Mouse (Mus musculus) forebrain, embryonic 12.5 days (tissue): ENCODE results near the gene Fubp1. TPM values are rescaled to one million over a fixed set of nuclear protein-coding genes. Genes with fewer than 3 reads are reported as not detected.

Experiments used
- ATAC-seq: fragments of 200-750 bp; cut with Nextera tagmentation; 2 replicates; pipeline ENCODE4 v1.8.0; 2017; ENCODE audit warnings: moderate TSS enrichment; ENCODE audit not compliant: low FRiP score
- H3K27ac ChIP-seq: fragments of 300-500 bp; sonication (generic); 2 replicates; pipeline ENCODE4 v1.5.1; 2016; ENCODE audit warnings: mild to moderate bottlenecking
- H3K27me3 ChIP-seq: fragments of 300-500 bp; sonication (generic); 2 replicates; pipeline ENCODE4 v1.6.1; 2016; ENCODE audit warnings: mild to moderate bottlenecking
- H3K36me3 ChIP-seq: fragments of 300-500 bp; sonication (generic); replicated peaks from 2 replicates; pipeline ENCODE4 v1.6.1; 2016; ENCODE audit warnings: mild to moderate bottlenecking
- H3K4me1 ChIP-seq: fragments of 300-500 bp; sonication (generic); 2 replicates; pipeline ENCODE4 v1.6.1; 2016
- H3K4me2 ChIP-seq: fragments of 300-500 bp; sonication (generic); 2 replicates; pipeline ENCODE4 v1.6.1; 2016; ENCODE audit warnings: mild to moderate bottlenecking, moderate library complexity
- H3K4me3 ChIP-seq: fragments of 300-500 bp; sonication (generic); replicated peaks from 2 replicates; pipeline ENCODE4 v1.5.1; 2016; ENCODE audit warnings: mild to moderate bottlenecking
- H3K9ac ChIP-seq: fragments of 300-500 bp; sonication (generic); 2 replicates; pipeline ENCODE4 v1.6.1; 2016; ENCODE audit warnings: mild to moderate bottlenecking
- H3K9me3 ChIP-seq: fragments of 300-500 bp; sonication (generic); 2 replicates; pipeline ENCODE4 v1.6.1; 2016
- WGBS: fragments of 180-500 bp; shearing (Covaris S2); methylation state at CpG from one replicate; pipeline ENCODE4 v1.1.7; 2016; 5-methylcytosine and 5-hydroxymethylcytosine counted together
- polyA plus RNA-seq: library from polyadenylated mRNA; unstranded; fragments of >200 nt; fragmentation: Nextera tagmentation; extraction: Ambion mirVana; gene quantifications from 2 replicates; pipeline ENCODE4 v1.2.1, GENCODE M21; 2016

The Fubp1 gene
- polyA plus RNA-seq, 1 experiment from 2014 or later, result 437 TPM

DNA sequence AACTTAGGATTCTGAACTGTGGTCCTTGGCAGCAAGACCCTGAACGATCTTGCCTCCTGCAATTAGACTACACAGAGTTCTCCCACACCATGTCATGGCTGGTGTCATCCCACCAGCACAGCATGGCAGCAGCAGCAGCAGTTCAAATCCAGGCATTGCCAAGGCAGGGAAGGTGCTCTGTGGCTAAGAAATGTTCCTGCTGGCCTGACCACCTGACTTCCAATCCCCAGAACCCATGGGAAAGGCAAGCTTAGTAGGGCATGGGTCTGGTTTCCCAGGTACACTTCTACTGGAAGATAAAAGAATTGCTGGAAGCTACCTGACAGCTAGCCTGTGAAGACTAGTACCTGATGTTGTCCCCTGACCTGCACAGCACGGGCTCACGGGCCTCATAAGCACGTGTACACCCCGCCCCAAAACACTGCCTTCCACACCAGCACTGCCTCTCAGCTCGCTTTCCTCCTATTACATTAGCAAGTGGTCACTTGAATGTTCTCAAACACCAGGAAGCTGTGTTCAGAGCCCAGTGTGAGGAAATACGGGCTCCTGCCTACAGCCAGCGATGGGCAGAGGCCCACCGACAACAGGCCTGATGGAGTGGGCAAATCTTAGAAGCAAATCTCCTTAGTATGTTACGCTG lies 61.0 kb downstream of the Fubp1 start:
- Histone ChIP-seq H3K9ac (no peak overlapping the region), H3K27ac (no peak overlapping the region), H3K4me2 (no peak overlapping the region), H3K4me3 (no peak overlapping the region), H3K36me3 (peaks cover 11% of the 10 kb centered on the region; the same call in 1 of the 2 replicates), H3K9me3 (no peaks in the 10 kb centered on the region), H3K27me3 (peaks cover 27% of the 10 kb centered on the region), H3K4me1 (peaks cover 2% of the 10 kb centered on the region)
- no peak for ATAC-seq
- 92% methylated on average over 10 of the region's 10 CpGs for WGBS

DNA sequence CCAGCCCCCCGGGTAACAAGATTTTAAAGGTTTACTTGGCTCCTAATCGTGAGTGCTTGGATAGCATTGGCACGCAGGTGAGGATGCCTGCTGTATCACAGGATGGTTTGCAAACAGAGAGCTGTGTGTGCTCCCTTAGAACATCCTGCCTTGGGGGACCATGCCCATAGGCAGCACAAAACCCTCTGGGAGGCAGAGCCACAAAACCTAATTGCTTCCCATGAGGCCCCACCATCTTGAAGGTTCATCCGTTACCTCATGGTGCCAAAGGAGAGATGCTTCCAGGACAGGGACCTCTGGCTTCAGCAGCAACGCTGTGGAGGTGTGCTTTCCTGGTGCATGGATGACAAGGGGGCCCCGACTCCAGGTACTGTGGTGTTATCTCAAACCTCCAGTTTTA lies 61.7 kb downstream of the Fubp1 start:
- H3K4me2 ChIP-seq, result no peak overlapping the region

DNA sequence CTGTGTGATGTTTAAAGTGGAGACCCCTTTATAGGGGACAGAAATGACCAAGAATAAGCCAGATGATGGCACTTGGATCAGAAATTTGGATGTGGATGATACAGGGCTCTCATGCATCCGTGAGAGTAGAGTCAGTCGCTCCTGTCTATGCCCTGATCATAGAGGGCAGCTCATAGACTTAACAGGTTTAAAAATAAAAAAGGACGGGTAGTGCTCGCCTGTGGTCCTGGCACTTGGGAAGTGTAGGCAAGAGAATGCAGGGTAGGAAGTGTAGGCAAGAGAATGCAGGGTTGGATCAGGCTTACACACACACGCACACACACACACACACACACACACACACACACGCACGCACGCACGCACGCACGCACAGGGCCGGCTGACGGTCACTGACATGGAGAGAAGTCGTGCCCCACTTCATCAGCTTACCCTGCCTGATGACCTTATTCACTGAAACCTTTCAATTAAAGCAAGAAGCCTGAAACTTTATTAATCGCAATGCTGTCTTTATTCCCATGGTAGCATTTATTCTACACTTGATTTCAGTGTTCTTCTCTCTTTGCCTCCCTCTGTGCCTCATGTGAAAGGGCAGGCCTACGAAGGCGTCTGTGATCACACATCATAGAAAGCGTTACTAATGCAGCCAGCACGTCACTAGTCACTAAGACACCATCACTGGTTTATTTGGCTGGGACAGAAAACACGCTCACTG lies 62.9 kb downstream of the Fubp1 start:
- whole genome bisulfite sequencing, result 90% methylated on average over 20 of the region's 20 CpGs
- no peaks in the 10 kb centered on the region for H3K9me3 ChIP-seq
- H3K4me3 ChIP-seq, result no peak overlapping the region
- H3K27me3 ChIP-seq, result peaks cover 9% of the 10 kb centered on the region
- ATAC-seq, result no peak
- H3K36me3 ChIP-seq, result peaks cover 15% of the 10 kb centered on the region
- no peak overlapping the region for H3K27ac ChIP-seq
- no peak overlapping the region for H3K9ac ChIP-seq
- no peak overlapping the region for H3K4me2 ChIP-seq
- no peaks in the 10 kb centered on the region; the same call in 1 of the 2 replicates for H3K4me1 ChIP-seq

More for the DNA sequence above, 61.7 kb downstream of the Fubp1 start:
- WGBS, result 88% methylated on average over 6 of the region's 6 CpGs
- Histone ChIP-seq H3K9ac (no peak overlapping the region), H3K27ac (no peak overlapping the region), H3K36me3 (peaks cover 15% of the 10 kb centered on the region), H3K4me1 (no peaks in the 10 kb centered on the region; the same call in 1 of the 2 replicates), H3K27me3 (peaks cover 21% of the 10 kb centered on the region), H3K4me3 (no peak overlapping the region), H3K9me3 (no peaks in the 10 kb centered on the region)
- no peak for ATAC-seq

DNA sequence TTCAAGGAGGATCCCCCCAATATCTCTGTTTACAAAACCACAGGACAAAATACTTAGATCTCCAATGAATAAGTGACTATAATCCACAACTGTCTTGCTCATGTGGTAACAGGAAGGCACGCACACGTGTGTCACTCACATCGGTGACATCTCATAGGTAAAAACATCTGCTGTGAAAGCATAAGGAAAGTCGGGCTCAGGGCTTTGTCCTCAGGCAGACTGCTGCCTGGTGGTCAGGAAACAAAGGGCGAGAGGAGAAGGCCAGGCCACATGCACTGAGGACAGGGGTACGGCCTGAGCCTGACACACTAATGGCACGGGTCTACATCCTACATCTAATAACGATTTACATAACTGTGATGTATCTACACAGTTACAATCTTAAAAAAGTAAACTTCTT lies 64.8 kb downstream of the Fubp1 start:
- 75% methylated on average over 8 of the region's 8 CpGs for WGBS
- no peak overlapping the region for H3K4me2 ChIP-seq
- no peak for ATAC-seq
- H3K27me3 ChIP-seq, result no peaks in the 10 kb centered on the region
- no peaks in the 10 kb centered on the region; the same call in 1 of the 2 replicates for H3K4me1 ChIP-seq
- H3K4me3 ChIP-seq, result no peak overlapping the region
- H3K9ac ChIP-seq, result no peak overlapping the region
- no peak overlapping the region for H3K27ac ChIP-seq
- H3K9me3 ChIP-seq, result no peaks in the 10 kb centered on the region
- H3K36me3 ChIP-seq, result peaks cover 15% of the 10 kb centered on the region

DNA sequence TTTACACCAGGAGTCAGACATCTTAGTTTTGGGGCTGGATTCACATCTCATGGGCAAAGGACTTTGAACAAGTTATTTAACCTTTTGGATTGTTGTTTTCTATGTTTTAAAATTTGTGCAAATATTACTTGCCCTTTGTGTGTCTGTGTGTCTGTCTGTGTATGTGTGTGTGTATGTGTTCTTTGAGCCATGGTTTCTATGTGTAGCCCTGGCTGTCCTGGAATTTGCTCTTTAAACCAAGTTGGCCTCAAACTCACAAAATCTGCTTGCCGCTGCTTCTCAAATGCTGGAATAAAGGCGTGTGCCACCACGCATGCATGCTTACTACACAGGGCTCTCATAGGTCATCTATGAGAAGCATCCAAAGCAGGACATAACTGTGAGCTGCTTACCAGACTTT lies 66.7 kb downstream of the Fubp1 start:
- Histone ChIP-seq H3K4me3 (no peak overlapping the region), H3K36me3 (peaks cover 16% of the 10 kb centered on the region), H3K4me2 (no peak overlapping the region), H3K9ac (no peak overlapping the region), H3K4me1 (no peaks in the 10 kb centered on the region; the same call in 1 of the 2 replicates), H3K27me3 (no peaks in the 10 kb centered on the region), H3K27ac (no peak overlapping the region), H3K9me3 (no peaks in the 10 kb centered on the region)
- 91% methylated on average over 3 of the region's 3 CpGs for WGBS
- ATAC-seq, result no peak

DNA sequence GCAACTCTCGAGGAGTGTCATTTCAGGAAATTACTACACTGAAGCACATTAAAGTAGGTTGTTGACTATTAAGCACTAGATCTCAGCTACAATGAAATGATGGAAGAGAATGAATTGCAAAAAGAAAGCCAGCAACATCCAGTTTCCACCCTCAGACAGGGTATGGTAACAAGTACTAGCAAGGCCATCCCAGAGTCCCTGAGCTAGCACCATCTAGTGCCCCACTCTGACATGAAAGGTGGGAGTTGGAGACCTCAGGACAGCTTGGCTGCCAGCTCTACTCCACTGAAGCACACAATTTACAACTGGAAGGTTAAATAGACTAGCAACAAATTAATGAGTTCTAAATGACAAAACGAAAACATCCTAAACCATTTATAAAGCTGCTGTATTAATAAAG lies 67.7 kb downstream of the Fubp1 start:
- Histone ChIP-seq H3K9me3 (no peaks in the 10 kb centered on the region), H3K27ac (no peak overlapping the region), H3K27me3 (no peaks in the 10 kb centered on the region), H3K4me2 (no peak overlapping the region), H3K4me1 (no peaks in the 10 kb centered on the region; the same call in 1 of the 2 replicates), H3K4me3 (no peak overlapping the region), H3K9ac (no peak overlapping the region), H3K36me3 (peaks cover 25% of the 10 kb centered on the region)
- 88% methylated on average over 2 of the region's 2 CpGs for WGBS
- no peak for ATAC-seq

DNA sequence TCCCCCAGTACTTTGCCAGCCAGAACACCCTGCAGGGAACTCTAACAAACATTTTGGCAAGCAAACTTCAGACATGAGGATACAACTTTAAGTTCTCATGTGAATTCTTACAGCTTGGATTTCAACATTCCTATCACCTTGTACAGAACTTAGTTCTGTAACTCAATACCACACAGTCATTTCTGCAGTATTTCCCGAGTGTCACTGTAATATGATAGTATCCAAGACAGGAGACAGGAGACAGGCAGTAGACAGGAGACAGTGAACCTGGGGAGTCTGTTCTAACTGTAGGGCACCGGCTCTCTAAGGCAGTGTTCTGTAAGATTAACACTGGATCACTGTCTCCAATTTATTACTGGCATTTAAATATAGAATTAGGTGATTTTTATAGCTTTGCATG lies 68.2 kb downstream of the Fubp1 start:
- Histone ChIP-seq H3K4me2 (no peak overlapping the region), H3K36me3 (peaks cover 28% of the 10 kb centered on the region), H3K4me1 (no peaks in the 10 kb centered on the region; the same call in 1 of the 2 replicates), H3K9ac (no peak overlapping the region), H3K27ac (no peak overlapping the region), H3K4me3 (no peak overlapping the region), H3K27me3 (no peaks in the 10 kb centered on the region), H3K9me3 (no peaks in the 10 kb centered on the region)
- 74% methylated on average over 2 of the region's 2 CpGs for WGBS
- no peak for ATAC-seq

DNA sequence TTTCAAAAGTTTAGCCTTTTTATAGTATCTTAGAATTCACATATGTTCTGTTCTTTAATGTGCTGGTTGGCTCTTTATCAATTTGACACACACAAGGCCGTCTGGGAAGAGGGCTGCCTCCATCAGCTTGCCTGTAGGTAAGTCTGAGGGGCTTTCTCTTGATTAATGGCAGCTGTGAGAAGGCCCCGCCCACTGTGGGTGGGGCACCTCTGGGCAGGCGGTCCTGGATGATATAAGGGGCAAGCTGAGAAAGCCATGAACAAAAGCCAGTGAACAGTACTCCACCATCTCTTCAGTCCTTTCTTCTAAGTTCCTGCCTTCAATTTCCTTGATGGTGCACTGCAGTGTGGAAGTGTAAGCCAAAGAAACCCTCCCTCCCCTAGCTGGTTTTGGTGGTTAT lies 71.9 kb downstream of the Fubp1 start:
- no peak overlapping the region for H3K4me2 ChIP-seq
- H3K4me3 ChIP-seq, result no peak overlapping the region
- peaks cover 45% of the 10 kb centered on the region for H3K36me3 ChIP-seq
- H3K9me3 ChIP-seq, result no peaks in the 10 kb centered on the region
- no peak overlapping the region for H3K9ac ChIP-seq
- 36% methylated on average over 3 of the region's 3 CpGs for WGBS
- H3K27me3 ChIP-seq, result no peaks in the 10 kb centered on the region
- ATAC-seq, result no peak
- no peak overlapping the region for H3K27ac ChIP-seq
- no peaks in the 10 kb centered on the region for H3K4me1 ChIP-seq

DNA sequence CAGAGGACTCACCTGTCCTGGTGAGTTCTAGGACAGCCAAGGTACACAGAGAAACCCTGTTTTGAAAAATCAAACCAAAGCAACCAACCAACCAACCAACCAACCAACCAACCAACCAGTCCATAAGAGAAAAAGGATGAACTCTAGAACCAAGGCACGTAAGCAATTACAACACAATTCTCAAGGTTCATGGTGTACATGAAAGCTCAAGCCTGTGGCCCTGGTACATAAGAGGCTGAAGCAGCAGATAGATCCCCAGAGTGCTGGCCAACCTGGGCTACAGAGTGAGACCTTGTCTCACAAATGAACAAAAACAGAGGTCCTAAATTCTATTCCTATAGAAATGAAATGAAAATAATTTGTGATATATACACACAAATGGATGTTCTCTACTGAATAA lies 74.1 kb downstream of the Fubp1 start:
- no peak for ATAC-seq
- peaks cover 64% of the 10 kb centered on the region for H3K36me3 ChIP-seq

DNA sequence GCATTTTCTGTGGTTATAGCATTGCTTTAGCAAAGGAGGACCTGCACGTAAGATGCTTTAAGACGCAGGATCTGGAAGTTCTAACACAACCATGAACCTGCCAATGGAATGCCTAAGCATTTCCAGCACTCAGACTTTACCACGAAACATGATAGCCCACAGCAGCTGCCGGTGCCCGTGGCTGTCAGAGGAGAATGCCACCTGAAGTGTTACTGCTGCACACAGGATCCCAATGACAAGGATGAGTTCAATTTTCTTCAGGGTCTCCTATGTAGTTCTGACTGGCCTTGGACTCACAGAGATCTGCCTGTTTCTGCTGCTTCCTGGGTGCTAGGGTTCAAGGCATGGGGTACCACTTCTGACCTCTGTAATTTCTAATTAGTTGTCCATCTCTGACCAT lies 74.5 kb downstream of the Fubp1 start:
- H3K27ac ChIP-seq, result no peak overlapping the region
- no peaks in the 10 kb centered on the region for H3K9me3 ChIP-seq
- no peaks in the 10 kb centered on the region for H3K4me1 ChIP-seq
- H3K27me3 ChIP-seq, result no peaks in the 10 kb centered on the region
- no peak overlapping the region for H3K9ac ChIP-seq
- no peak overlapping the region for H3K4me2 ChIP-seq
- ATAC-seq, result no peak
- WGBS, result 96% methylated on average over 5 of the region's 5 CpGs
- no peak overlapping the region for H3K4me3 ChIP-seq
- H3K36me3 ChIP-seq, result peaks cover 65% of the 10 kb centered on the region

More for the DNA sequence above, 74.1 kb downstream of the Fubp1 start:
- 94% methylated on average over 1 of the region's 1 CpGs for WGBS
- no peaks in the 10 kb centered on the region for H3K4me1 ChIP-seq
- no peak overlapping the region for H3K4me2 ChIP-seq
- H3K9me3 ChIP-seq, result no peaks in the 10 kb centered on the region
- H3K27ac ChIP-seq, result no peak overlapping the region
- no peaks in the 10 kb centered on the region for H3K27me3 ChIP-seq
- no peak overlapping the region for H3K9ac ChIP-seq
- H3K4me3 ChIP-seq, result no peak overlapping the region
